In genomic region chr9:64918560-64918959, GRCm38 (mm10) we compare ENCODE assay signal across 8 mouse cellular contexts. TPM values are rescaled to one million over a fixed set of nuclear protein-coding genes. Genes with fewer than 3 reads are reported as not detected.
DNase-seq lines count a peak whose midpoint lies in the region; ATAC-seq and TF ChIP-seq lines count a peak whose summit lies in the region.

No protein-coding gene starts in this region.

- peaks cover 3% of the 10 kb centered on the region; the same call in 1 of the 2 replicates for H3K36me3 ChIP-seq in forebrain, embryonic 14.5 days (ENCODE audit: control insufficient read depth, insufficient read depth, low read length)
- H3K36me3 ChIP-seq in liver, embryonic 12.5 days = peaks cover 75% of the 10 kb centered on the region
- 0 out of 2 replicates have a peak, but pooled peaks cover 2% of the 10 kb centered on the region for H3K36me3 ChIP-seq in stomach, postnatal 0 days (ENCODE audit: control insufficient read depth, insufficient read depth, low read length)

- no peaks in the 10 kb centered on the region for H3K9me3 ChIP-seq in forebrain, embryonic 14.5 days (replicated peaks; ENCODE audit: control insufficient read depth, low read length)
- no peaks in the 10 kb centered on the region for H3K9me3 ChIP-seq in liver, embryonic 12.5 days (replicated peaks)
- H3K9me3 ChIP-seq in stomach, postnatal 0 days (ENCODE audit: control insufficient read depth, low read length) = no peaks in the 10 kb centered on the region

- no peaks in the 10 kb centered on the region for H3K4me1 ChIP-seq in forebrain, embryonic 14.5 days (ENCODE audit: control insufficient read depth, insufficient read depth, low read length)
- peaks cover 14% of the 10 kb centered on the region for H3K4me1 ChIP-seq in liver, embryonic 12.5 days
- no peaks in the 10 kb centered on the region for H3K4me1 ChIP-seq in stomach, postnatal 0 days (replicated peaks; ENCODE audit: control insufficient read depth, insufficient read depth)

- H3K9ac ChIP-seq in forebrain, embryonic 14.5 days (ENCODE audit: low read length) = no peak overlapping the region
- peak overlapping the region; percentile 52 for H3K9ac ChIP-seq in liver, embryonic 12.5 days
- H3K9ac ChIP-seq in stomach, postnatal 0 days (ENCODE audit: low read length) = peak overlapping the region; percentile 23; the same call in 1 of the 2 replicates

- H3K27ac ChIP-seq in forebrain, embryonic 14.5 days (ENCODE audit: low read depth, low read length) = no peak overlapping the region
- H3K27ac ChIP-seq in liver, embryonic 12.5 days = peak overlapping the region; percentile 45; the same call in 1 of the 2 replicates
- no peak overlapping the region for H3K27ac ChIP-seq in stomach, postnatal 0 days (replicated peaks)

- H3K27me3 ChIP-seq in forebrain, embryonic 14.5 days (replicated peaks; ENCODE audit: control insufficient read depth, insufficient read depth, low read length) = no peaks in the 10 kb centered on the region
- no peaks in the 10 kb centered on the region for H3K27me3 ChIP-seq in liver, embryonic 12.5 days (replicated peaks)
- H3K27me3 ChIP-seq in stomach, postnatal 0 days (ENCODE audit: control insufficient read depth, insufficient read depth, low read length) = no peaks in the 10 kb centered on the region

- H3K4me3 ChIP-seq in forebrain, embryonic 14.5 days (ENCODE audit: low read depth, low read length) = peak overlapping the region; percentile 8; the same call in 1 of the 2 replicates
- peak overlapping the region; percentile 46 for H3K4me3 ChIP-seq in liver, embryonic 12.5 days
- peak overlapping the region; percentile 20 for H3K4me3 ChIP-seq in stomach, postnatal 0 days (ENCODE audit: low read depth, low read length)

- WGBS in forebrain, embryonic 14.5 days = 46% methylated on average over 16 of the region's 16 CpGs
- WGBS in liver, embryonic 12.5 days (ENCODE audit: insufficient replicate concordance) = 36% methylated on average over 16 of the region's 16 CpGs
- WGBS in stomach, postnatal 0 days = 42% methylated on average over 16 of the region's 16 CpGs

- peak overlapping the region; percentile 38 for H3K4me2 ChIP-seq in forebrain, embryonic 14.5 days (ENCODE audit: low read length)
- peak overlapping the region; percentile 61 for H3K4me2 ChIP-seq in liver, embryonic 12.5 days
- peak overlapping the region; percentile 39 for H3K4me2 ChIP-seq in stomach, postnatal 0 days (replicated peaks; ENCODE audit: low read depth)

- intact Hi-C loops in heart, postnatal 36 days (cut with DNase I) = no loop called here

- peak; percentile 83 for DNase-seq in heart, adult 11 months
- no peak for DNase-seq in heart, postnatal 36 days
- peak; percentile 48 to 52 for DNase-seq in CD8-positive naive resting alpha-beta T cell, adult 2 months (ENCODE audit: low read depth in 2 of 2, low spot score in 2 of 2)
- DNase-seq in forebrain, embryonic 14.5 days (ENCODE audit: low spot score) = peak; percentile 37
- DNase-seq in stomach, postnatal 0 days (ENCODE audit: low spot score) = peak; percentile 67
- DNase-seq in adipocyte (ENCODE audit: low spot score) = no peak
- DNase-seq in layer of hippocampus, adult 18-20 months (ENCODE audit: low spot score in 2 of 2) = no peak

- TF ChIP-seq EP300 in stomach, postnatal 0 days (optimal IDR thresholded peaks at IDR 0.05) = no peak

- no peak for TF ChIP-seq CTCF in stomach, postnatal 0 days (IDR thresholded peaks at IDR 0.05; ENCODE audit: low read depth)

- ATAC-seq in forebrain, embryonic 14.5 days = no peak
- peak; percentile 73 for ATAC-seq in liver, embryonic 12.5 days
- no peak for ATAC-seq in stomach, postnatal 0 days (ENCODE audit: low FRiP score, low TSS enrichment)

RNA-seq across cellular contexts. Expression of gene Slc24a1, which starts 32.8 kb away (rescaled TPM):
- under 1 TPM; 0.14 to 0.22 TPM for total RNA-seq in heart, postnatal 36 days (2021)
- 0.03 and 0.05 TPM in 2 replicates for polyA plus RNA-seq in forebrain, embryonic 14.5 days (2014; fragmentation: Nextera tagmentation; extraction: Ambion mirVana)
- polyA plus RNA-seq in liver, embryonic 12.5 days (2016; fragmentation: Nextera tagmentation; extraction: Ambion mirVana) = 0.11 and 0.13 TPM in 2 replicates
- 0.01 and 0.05 TPM in 2 replicates for polyA plus RNA-seq in stomach, postnatal 0 days (2015; fragmentation: Nextera tagmentation; extraction: Ambion mirVana)
- under 1 TPM; 0.08 to 0.12 TPM for total RNA-seq in layer of hippocampus, adult 18-20 months (2021)

RNA-seq across cellular contexts. Expression of gene Ints14, which starts 42.1 kb away (rescaled TPM):
- total RNA-seq in heart, postnatal 36 days (2021) = 10 to 100 TPM; 15.9 to 16.0 TPM
- 49.0 and 49.8 TPM in 2 replicates for polyA plus RNA-seq in forebrain, embryonic 14.5 days (2014; fragmentation: Nextera tagmentation; extraction: Ambion mirVana)
- polyA plus RNA-seq in liver, embryonic 12.5 days (2016; fragmentation: Nextera tagmentation; extraction: Ambion mirVana) = 38.9 and 42.5 TPM in 2 replicates
- 25.0 and 25.8 TPM in 2 replicates for polyA plus RNA-seq in stomach, postnatal 0 days (2015; fragmentation: Nextera tagmentation; extraction: Ambion mirVana)
- total RNA-seq in layer of hippocampus, adult 18-20 months (2021) = 10 to 100 TPM; 17.3 to 20.8 TPM

Comparison
In these comparisons a context has a peak if more than half of its experiments do, and no peak if none do; other contexts are left out.
1. DNase-seq: peak in heart, adult 11 months (single experiment), CD8-positive naive resting alpha-beta T cell, adult 2 months (2 of 2), forebrain, embryonic 14.5 days (single experiment) and stomach, postnatal 0 days (single experiment); none in heart, postnatal 36 days (0 of 2), adipocyte (single experiment) and layer of hippocampus, adult 18-20 months (0 of 2).
2. Peak in every context shown above with its lines, with median percentiles within 50 percentile points of each other: H3K4me2 ChIP-seq and H3K4me3 ChIP-seq.